13 mouse cellular contexts compared by ENCODE assay signal in the genomic region with DNA sequence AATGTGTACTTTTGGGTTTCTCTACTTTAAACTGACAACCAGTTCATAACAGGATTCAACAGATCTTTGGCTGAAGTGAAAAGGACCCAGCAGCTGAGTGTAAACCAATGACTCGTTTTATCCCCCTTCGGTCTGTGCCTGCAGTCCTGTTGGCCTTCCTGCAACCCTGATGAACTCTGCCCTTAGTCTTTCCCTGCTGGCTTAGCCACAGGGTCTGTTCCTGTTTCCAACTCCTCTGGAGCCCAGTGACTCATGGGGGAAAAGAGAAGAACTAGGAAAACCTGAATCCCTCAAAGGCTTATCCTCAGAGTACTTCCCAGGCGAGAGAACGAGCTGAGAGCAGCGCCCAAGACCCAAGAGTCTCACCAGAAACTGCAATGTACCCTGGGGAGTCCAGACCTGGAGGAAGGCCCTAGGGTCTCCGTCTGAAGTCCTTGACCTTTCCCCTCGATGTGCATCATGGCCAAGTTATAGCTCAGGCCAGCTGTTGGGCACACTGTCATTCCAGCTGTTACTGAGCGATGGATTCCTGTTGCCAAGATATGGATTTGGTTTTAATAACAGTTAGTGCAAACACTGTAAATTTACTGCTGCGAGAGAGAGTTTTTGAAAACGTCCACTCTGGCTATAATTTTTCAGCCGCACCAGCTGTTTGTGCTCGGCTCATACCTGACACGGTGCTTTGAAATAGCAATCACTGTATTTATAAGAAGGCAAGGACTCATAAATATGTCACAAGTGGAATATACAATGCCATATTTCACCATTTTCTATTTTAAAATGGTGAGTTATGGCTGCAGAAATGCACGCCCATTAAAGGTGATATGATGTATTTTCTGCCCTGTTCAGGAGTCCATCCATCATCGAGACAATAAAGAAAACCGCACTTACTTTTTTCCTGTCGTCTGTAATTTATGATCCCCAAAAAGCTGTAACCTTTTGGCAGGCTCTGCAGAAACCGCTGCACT.
A peak's percentile ranks its signal among the peaks of the same experiment; 100 is the strongest.
DNase-seq lines count a peak whose midpoint lies in the region; ATAC-seq and TF ChIP-seq lines count a peak whose summit lies in the region.
"Had no signal": no experiment of that assay in that cellular context is flagged by ENCODE, and none has a peak within 500 bp of the region (broad histone marks: within the 10 kb centered on the region; RNA-seq: fewer than 3 reads in every experiment).

No protein-coding gene starts in this region.

- peak; percentile 71 for ATAC-seq in lung, embryonic 16.5 days (ENCODE audit: low read depth)
- peak; percentile 61 for ATAC-seq in stomach, embryonic 16.5 days (ENCODE audit: insufficient read depth, low FRiP score)
- ATAC-seq: forebrain, postnatal 0 days had no signal

- TF ChIP-seq CTCF in gastrocnemius, adult 2 months (IDR thresholded peaks at IDR 0.05) = no peak

- H3K4me2 ChIP-seq in lung, embryonic 16.5 days (ENCODE audit: low read depth, low read length) = no peak overlapping the region
- H3K4me2 ChIP-seq in stomach, embryonic 16.5 days (ENCODE audit: low read depth, low read length) = no peak overlapping the region
- H3K4me2 ChIP-seq: liver, embryonic 11.5 days had no signal

- H3K9me3 ChIP-seq in lung, embryonic 16.5 days (ENCODE audit: control insufficient read depth, low read length) = no peaks in the 10 kb centered on the region
- H3K9me3 ChIP-seq in stomach, embryonic 16.5 days (replicated peaks; ENCODE audit: control insufficient read depth, low read length) = no peaks in the 10 kb centered on the region

- intact Hi-C loops in gastrocnemius, adult 2 months (cut with DNase I) = no loop called here
- intact Hi-C loops in gastrocnemius, postnatal 14 days (cut with DNase I; ENCODE audit: low total_unique reads) = no loop called here
- intact Hi-C loops in left cerebral cortex, postnatal 10 days (cut with DNase I) = no loop called here

- no peaks in the 10 kb centered on the region for H3K27me3 ChIP-seq in lung, embryonic 16.5 days (ENCODE audit: control insufficient read depth, insufficient read depth, low read depth, low read length)
- no peaks in the 10 kb centered on the region for H3K27me3 ChIP-seq in stomach, embryonic 16.5 days (ENCODE audit: control insufficient read depth, insufficient read depth, low read length)

- no peaks in the 10 kb centered on the region; the same call in 1 of the 2 replicates for H3K4me1 ChIP-seq in lung, embryonic 16.5 days (replicated peaks; ENCODE audit: control insufficient read depth, insufficient read depth, low read length)
- H3K4me1 ChIP-seq in stomach, embryonic 16.5 days (ENCODE audit: control insufficient read depth, insufficient read depth, low read length) = peaks cover 4% of the 10 kb centered on the region; the same call in 1 of the 2 replicates

- H3K9ac ChIP-seq in lung, embryonic 16.5 days (ENCODE audit: low read length) = no peak overlapping the region
- 0 out of 2 replicates have a peak overlapping the region, but pooled peaks have one; percentile 44 for H3K9ac ChIP-seq in stomach, embryonic 16.5 days (ENCODE audit: low read length)
- H3K9ac ChIP-seq: forebrain, postnatal 0 days had no signal

- DNase-seq in gastrocnemius, adult 2 months = peak; percentile 20
- no peak for DNase-seq in gastrocnemius, postnatal 14 days
- DNase-seq in lung, postnatal 4 days = no peak
- peak; percentile 58 for DNase-seq in hindlimb bud, embryonic 11.5 days (ENCODE audit: extremely low spot score, low read depth, low spot score)
- no peak for DNase-seq in left cerebral cortex, postnatal 10 days (ENCODE audit: extremely low spot score in 1 of 2, low spot score in 2 of 2)
- no peak for DNase-seq in layer of hippocampus, adult 18-20 months (ENCODE audit: low spot score in 2 of 2)
- DNase-seq: cerebellum, adult 2 months; forebrain, postnatal 0 days; kidney, postnatal 10 days; thymus, postnatal 36 days had no signal

- no peak overlapping the region for H3K4me3 ChIP-seq in gastrocnemius, adult 2 months
- H3K4me3 ChIP-seq in lung, embryonic 16.5 days (ENCODE audit: low read length) = no peak overlapping the region
- H3K4me3 ChIP-seq in stomach, embryonic 16.5 days (replicated peaks; ENCODE audit: low read length) = no peak overlapping the region

- H3K36me3 ChIP-seq in lung, embryonic 16.5 days (ENCODE audit: control insufficient read depth, insufficient read depth, low read length) = no peaks in the 10 kb centered on the region
- no peaks in the 10 kb centered on the region for H3K36me3 ChIP-seq in stomach, embryonic 16.5 days (ENCODE audit: control insufficient read depth, insufficient read depth, low read length)

- 45% methylated on average over 18 of the region's 18 CpGs for WGBS in lung, embryonic 16.5 days
- 33% methylated on average over 18 of the region's 18 CpGs for WGBS in stomach, embryonic 16.5 days

- no peak overlapping the region for H3K27ac ChIP-seq in gastrocnemius, adult 2 months
- H3K27ac ChIP-seq in lung, embryonic 16.5 days (ENCODE audit: low read length) = 0 out of 2 replicates have a peak overlapping the region, but pooled peaks have one; percentile 25
- peak overlapping the region; percentile 39; the same call in 1 of the 2 replicates for H3K27ac ChIP-seq in stomach, embryonic 16.5 days (ENCODE audit: low read length)

Comparison
In these comparisons a context has a peak if more than half of its experiments do, and no peak if none do; other contexts are left out.
1. DNase-seq: peak in gastrocnemius, adult 2 months (single experiment) and hindlimb bud, embryonic 11.5 days (single experiment); none in gastrocnemius, postnatal 14 days (single experiment), lung, postnatal 4 days (0 of 2), left cerebral cortex, postnatal 10 days (0 of 2) and layer of hippocampus, adult 18-20 months (0 of 2).